Mouse (Mus musculus): ENCODE measurements at regions not wholly inside any gene's neighbourhood (a gene's known extent, or its start where the extent isn't known, plus 50 kb on each side); places are given as distances from the start of the nearest gene placed in this dataset.

DNA sequence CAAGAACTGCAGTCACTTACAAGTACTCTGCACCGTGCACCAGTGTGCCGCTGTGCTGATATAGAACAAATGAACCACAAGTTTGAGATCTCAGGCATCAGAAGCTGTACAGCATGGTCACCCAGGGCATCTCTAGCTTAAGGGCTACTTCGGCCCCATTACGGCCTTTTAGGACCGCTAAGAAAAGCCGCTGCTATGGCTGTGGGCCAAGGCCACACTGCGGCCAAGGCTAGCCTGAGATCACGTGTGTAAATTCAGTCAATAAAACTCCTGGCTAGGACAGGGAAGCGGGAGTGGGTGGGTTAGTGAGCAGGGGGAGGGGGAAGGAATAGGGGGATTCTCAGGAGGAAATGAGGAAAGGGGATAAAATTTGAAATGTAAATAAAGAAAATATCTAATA lies 50.9 kb upstream of the Atp12a start:
- DNase-seq (ENCODE audit: low read depth, low spot score) = peak; percentile 36

GRCm38 (mm10) chr14:56314459-56314858 lies 50.4 kb upstream of the Atp12a start:
- DNase-seq (ENCODE audit: low read depth, low spot score) = peak; percentile 79

All from brain, adult 2 months (tissue).